Mouse (Mus musculus): ENCODE data around the gene Sorbs2.

GRCm38 (mm10) chr8:45737266-45737665, 229.7 kb downstream of the Sorbs2 start:
- TF ChIP-seq CTCF (conservative IDR thresholded peaks at IDR 0.05; ENCODE audit: insufficient read depth, insufficient read length, low read depth, low read length) = no peak
- TF ChIP-seq POLR2A (IDR thresholded peaks at IDR 0.05; ENCODE audit: low read depth, low read length) = no peak

Measured in kidney, adult 2 months (tissue).